Mouse (Mus musculus) CD4-positive helper T cell, adult 2 months (primary cell): ENCODE measurements around the gene Pwwp2b.

Source experiments
- DNase-seq: peaks from one replicate; pipeline ENCODE4 v3.0.0-alpha.2; 2012; ENCODE audit warnings: low read depth, missing footprints, low spot score

Gene Pwwp2b

DNA sequence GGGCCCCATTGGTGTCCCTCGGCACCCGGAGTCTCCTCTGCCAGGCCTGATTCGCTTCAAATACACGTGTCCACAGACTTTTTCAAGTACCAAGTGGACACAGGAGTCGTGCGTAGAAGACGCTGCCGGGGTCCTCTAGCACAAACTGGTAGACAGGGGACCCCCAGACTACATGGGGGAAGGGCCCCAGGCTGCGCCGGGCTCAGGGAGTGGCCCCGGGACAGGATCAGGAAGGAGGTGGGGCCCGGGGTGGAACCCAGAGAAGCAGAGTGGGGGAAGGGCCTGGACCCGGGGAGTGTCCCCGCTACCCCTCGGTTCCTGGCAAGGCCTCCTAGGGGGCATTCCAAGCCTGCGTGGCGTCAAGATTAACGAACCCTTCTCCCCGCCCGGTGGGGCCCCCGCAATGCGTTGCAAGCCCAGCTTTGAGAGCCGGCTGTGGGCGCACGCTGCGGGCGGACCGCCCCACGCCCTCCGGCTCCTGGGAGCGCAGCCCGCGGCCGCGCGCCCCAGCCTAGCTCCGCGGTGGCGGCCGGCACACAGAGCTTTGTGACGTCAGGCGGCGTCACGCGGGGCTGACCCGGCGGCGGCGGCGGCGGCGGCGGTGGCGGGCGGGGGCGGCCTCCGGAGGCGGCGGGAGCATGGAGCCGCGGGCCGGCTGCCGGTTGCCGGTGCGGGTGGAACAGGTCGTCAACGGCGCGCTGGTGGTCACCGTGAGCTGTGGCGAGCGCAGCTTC, at the start of gene Pwwp2b:
Gene Pwwp2b (plus strand): TSS at position 602 of the 734 bp plus-strand sequence.
- DNase-seq, result peak; percentile 84

DNA sequence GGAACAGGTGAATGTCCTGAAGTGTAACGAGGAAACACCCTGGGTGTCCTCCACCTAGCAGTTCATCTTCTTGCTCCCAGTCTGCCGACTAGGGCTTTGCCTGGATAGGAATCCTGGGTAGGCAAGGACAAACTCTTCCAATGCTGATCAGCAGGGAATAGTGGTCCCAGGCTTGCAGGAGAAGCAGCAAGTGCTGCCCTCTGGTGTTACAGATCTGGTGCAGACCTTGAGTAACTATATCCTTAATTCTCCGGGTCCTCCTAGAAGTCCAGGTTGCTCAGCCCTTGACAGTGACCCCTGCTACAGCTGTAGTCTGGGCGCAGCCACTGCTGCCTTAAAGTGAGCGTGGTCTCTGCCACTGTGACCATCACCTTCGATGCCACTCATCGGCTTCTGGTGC, 48.2 kb upstream of the Pwwp2b start:
- DNase-seq, result no peak

DNA sequence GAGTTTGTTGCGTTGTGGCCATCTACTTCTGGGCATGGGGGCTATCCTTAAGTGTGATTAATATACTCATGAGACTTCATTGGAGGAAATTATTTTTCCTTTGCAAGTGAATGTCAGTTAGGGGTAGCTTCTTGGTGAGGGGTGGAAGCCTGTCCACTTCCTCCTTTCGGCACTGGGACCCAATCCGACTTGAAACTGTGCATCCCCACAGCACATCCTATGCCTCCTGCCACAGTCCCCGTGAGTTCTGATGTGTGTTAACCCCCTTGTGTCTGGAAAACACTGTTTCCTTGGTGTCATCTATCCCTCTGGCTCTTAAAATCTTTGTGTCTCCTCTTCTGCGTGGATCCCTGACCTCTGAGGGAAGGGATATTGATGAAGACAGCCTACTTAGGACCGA, 47.1 kb upstream of the Pwwp2b start:
- no peak for DNase-seq

DNA sequence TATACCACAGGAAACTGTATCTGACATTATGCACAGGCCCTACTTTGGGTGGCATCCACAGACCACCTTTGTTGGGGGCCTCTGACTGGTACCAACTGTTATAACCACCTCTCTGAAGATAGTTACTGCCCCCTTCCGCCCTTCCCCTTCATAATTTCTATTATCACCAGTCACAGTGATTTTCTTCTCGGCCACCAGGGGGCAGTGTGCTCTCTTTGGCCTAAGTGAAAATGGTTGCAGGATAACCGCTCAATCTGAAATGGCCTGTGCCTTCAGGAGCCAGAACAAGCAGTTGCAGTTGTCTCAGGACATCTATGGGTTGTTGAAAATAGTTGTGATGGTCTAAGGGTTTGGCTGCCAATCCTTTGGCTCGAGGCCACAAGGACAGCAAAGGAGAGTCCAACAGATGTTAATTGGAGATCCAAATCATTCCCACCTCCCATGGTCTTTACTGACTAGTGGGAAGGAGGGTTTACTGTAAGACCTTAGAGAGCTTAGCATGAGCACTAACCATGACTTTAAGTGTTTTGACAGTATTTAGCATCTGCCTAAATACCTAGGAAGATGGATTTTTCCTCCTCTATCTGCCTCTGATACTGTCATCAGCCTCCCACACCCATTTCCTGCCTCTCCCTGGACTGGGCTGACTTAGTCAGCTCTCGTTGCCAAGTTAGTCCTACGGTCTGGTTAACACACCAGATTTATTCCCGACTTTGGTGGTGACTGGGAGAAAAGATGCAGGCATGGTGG, 40.1 kb upstream of the Pwwp2b start:
- DNase-seq, result peak; percentile 76

DNA sequence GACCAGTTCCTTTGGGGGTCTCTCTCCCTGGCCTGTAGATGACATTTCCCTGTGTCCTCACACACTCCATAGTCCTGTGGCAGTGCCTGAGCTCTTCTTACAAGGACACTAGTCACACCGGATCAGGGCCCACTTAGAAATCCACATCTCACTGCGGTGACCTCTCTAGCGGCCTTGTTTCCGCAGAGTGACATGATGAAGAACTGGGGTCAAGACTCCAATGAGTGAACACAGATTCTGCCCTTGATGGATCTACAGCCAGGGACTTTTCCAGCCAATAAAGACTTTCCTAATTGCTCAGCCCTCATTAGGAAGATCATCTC, 39.5 kb upstream of the Pwwp2b start:
- DNase-seq, result no peak

DNA sequence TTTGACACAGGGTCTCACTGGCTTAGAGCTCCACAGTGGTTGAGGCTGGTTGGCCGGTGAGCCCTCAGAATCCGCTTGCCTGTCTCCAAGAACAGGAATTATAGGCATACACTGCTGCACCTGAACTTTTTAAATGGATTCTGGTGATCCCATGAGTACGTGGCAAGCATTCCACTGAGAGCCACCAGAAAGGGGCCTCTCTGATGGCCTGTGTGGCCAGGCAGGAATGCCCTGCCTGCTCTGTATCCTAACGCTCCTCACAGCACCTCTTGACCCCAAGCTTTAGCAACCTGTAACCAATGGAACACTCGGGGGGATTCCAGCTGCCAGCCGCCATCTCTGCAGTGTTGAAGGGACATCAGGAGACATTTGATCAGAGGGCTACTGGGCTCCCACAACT, 36.5 kb upstream of the Pwwp2b start:
- DNase-seq, result no peak

DNA sequence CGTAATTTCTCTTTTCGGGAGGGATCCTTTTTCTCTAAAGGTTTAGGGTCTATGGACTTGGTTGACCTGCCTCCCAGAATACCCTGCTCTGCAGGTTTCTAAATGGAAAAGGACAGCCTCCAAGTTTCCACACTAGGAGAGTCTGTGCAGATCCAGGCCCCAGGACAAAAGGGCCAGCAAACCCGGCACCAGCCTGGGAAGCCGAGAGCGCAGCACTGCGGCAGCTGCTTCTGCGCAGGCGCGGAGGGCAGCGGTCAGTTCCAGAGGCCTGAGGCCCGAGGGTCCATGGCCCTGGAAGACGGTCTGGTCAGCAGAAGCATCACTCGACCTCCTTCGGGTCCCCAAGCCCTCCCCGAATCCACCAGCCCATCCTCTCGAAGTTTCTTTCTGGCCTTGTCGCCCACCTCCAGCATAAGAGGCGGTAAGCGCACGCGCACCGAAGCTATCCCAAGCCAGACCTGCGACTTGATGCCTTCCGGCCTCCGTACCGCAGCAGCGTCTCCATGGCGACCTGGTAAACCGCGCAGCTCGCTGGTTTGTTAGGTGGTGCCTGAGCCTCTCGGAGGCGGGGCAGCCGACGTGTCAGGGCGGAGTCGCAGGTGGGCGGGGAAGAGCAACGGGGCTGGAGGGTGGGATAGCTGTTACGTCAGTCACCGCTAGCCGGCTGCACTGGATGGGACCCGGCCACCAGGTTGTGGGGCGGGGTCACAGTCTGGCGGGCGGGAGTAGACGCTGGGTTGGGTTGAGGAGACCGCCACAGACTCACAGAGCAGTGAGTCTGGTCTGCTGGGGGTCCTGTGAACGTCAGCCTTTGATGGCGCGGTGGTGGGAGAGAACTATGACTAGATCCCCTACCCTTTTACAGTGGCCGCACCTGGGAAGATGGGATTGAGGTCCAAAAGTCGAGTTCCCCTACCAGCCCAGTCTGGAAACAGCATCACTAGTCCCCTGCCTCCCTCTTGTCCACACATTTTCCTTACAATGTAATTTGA, 35.2 kb upstream of the Pwwp2b start, which contains the start of the genes Lrrc27 and Stk32c:
Gene Lrrc27 (plus strand): TSS at position 235 of the 992 bp plus-strand sequence.
Gene Stk32c (minus strand): TSS at position 554 of the 992 bp plus-strand sequence.
- DNase-seq, result peak; percentile 99

DNA sequence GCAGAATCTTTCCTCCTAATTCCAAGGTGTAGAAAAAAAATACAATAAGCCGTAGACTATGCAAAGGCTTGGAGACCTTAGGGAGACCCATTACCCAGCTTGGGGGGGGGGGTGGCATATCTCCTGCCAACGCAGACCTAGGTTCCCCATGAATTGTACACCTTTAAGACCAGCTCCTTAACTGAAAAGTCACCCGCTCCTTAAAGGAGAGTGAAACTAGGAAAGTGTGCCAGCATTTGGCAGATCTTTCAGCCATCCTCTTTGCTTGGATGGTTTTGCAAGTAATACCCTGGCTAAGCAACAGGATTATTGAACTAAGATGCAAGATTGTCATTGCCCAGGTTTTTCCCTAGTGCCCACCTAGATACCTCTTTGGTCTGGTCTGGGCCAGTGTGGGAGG, 34.5 kb upstream of the Pwwp2b start:
- no peak for DNase-seq

DNA sequence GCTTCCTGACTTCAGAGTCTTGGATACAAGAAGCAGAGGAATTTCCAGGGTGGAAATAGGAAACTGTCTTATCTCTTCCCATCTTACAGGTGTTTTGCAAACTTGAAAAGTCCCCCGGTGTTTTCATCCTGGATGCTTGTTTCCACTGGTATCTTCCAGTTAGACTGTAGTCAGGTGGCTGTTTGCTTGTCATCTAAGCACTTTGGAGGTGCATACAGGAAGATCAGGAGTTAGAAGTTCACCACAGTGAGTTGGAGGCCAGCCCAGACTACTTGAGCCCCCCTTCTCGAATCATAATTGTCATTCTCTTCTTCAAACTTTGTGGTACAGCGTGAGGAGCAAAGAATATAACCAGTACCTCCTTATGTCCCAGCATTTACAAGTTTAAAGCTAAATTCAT, 34.1 kb upstream of the Pwwp2b start:
- DNase-seq, result no peak

DNA sequence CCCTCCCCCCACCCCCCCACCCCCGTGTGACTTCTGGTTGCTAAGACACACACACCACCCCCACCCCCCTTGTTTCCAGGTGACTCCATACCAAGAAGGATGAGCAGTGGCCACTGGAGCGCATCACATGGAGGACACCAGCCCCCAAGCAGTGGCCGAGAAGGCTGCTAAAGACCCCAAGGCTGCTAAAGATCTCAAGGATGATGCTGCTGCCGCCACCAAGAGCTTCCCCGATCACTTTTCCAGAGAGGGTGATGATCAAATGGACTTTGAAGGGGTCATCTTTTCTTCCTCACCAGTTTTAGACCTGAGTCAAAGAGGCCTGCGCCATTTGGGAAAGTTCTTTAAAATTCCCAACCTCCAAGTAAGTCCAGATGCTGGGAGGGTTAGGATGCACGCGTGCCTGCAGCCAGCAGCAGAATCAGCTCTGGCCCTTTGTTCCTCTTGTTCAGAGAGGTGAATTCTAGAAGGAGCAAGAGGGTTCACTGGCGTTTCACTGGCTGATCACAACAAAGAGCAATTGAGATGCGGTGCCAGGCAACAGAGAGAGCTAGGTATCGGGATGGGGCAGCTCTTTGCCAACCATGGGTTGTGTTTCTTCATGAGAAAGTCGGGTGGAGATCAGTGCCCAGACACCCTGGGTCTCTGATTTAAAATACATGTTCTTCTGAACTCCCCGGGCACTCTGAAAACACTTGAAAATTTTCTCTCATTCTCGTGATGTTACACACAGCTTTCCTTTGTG, 33.5 kb upstream of the Pwwp2b start:
- DNase-seq, result no peak

DNA sequence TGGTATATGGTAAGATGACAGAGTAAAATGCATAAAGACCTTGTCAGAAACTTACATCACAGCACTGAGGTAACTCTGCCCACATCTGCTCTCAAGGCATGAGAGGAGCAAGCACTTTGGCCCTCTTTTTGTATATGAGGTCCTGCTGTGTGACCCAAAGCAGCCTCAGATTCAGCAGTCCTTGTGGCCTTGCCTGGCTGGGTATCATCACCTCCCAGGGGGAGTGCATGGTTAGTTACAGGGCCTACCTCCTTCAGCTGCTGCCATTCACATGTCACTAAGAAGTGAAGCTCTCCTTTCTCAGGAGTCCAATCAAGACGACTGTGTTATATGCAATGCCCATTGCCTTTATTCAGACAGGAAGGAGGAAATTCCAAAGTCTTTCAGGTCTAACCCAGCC, 32.8 kb upstream of the Pwwp2b start:
- no peak for DNase-seq

DNA sequence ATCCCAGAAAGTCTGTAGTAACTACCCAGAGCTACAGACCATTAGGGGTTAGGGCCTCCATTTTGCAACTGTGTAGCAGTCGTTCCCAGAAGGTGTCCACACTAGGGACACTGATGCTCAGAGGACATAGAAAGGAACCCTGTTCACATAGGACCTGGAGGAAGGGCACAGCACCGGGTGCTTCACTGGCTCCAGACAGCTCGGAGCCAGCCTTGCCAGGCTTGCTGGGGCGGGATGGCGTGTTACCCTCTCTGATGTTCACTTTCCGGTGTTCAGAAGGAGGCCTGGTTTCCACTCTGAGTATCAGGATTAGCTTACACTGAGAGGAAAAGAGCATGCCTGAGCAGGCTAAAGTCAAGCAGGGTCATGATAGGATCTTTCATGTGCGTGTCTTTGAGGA, 32.3 kb upstream of the Pwwp2b start:
- no peak for DNase-seq

DNA sequence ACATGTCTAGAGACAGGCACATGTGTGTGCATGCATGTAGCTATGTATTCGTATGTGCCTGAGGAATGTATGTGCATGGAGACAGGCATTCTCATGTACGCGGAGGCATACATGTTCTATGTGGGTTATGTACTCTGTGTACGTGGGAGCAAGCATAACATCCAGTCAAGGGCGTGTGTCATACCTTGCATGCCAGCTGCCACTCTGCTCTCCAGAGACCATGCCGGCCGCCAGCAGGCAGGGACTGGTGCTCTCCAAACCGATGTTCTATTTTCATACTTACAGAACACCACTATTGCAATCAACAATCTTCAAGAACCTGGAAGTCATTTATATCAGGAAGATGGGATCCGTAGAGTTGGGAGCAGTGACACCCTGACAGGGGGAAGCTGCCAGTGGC, 31.8 kb upstream of the Pwwp2b start:
- DNase-seq, result no peak

DNA sequence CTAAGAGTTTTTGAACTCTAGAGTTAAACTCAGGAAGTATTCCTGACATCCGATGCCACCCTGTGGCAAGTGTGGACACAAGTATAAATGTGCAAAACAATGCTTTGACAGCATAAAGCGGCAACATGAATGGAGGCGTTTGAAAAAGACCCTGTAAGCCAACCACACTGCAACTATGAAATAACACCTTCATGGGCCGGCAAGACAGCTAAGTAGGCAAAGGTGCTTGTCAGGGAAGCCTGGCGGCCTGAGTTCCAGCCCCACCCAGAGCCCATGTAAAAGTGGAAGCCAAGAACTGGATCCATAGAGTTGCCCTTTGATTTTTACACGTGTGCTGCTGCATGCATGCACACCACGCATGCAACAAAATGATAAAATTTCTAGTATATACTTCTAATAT, 31.2 kb upstream of the Pwwp2b start:
- DNase-seq, result no peak

DNA sequence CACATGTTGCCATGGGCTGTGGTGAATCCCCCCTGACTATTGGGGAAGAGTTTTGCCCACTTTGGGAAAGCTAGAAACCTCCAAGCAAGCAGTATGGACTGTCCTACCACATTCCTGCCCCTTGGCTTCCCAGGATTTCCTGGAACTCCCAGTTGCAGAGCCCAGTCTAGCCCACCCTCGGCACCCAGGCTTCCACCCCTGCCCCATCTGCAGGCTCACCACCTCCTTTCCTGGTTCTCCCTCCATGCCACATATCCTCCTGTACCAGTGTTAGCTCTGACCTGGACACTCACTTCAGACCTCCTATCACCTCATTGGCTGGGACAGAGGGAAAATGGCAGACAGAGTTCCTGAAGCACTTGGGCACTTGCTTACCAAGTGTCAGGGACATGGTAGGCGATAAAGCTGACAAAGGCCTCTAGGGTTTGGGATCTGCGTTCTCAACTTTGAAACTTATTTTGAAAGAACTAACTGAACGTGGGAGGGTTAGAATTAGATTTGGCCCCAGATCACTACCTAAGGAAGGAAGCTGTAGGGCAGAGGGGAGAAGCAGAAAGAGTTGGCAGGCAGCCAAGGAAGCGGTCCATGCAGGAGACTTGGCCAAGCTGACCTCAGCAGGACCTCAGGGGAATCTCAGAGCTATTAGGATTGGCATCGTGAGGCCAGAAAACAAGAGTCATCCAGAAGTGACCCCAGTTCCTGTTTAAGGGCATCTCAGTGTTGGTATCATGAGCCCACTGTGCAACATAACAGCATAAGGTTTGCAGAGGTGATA, 29.5 kb upstream of the Pwwp2b start:
- no peak for DNase-seq

DNA sequence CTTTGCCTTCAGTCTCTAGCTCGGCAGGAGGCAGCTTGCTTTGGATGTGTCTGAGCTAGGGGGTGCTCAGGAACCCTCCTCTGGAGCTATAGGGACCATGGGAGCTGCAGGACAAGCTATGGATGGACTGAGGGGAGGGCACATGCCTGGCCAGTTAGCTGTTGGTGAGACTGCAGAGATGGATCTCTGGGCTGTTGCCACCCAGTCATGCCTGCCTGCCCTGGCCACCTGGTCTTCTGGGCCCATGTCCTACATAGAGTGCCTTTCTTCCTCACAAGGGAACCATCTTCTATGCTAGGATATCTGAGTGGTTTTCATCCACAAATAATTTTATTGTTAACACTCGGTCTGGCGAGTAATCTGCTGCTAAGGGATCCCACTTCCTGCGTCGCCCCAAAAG, 28.8 kb upstream of the Pwwp2b start:
- DNase-seq, result no peak

DNA sequence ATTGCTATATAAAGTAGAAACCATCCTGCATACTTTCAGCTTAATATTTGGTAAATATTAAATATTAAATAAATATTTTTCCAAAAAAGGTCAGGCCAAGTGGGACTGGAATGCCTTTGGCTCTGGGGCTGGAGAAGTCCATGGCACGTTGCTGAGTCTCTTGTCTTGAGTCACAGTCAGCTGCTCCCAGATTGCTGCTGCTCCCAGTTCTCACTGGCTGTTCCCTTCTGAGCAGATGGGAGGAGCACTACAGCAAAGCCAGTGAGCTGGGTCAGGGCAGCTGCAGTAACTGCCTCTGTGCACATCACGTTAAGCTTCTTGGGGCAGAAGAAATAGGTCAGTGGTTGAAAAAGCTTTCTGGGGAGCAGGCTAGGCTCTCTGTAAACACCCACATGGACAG, 28.0 kb upstream of the Pwwp2b start:
- DNase-seq, result no peak

DNA sequence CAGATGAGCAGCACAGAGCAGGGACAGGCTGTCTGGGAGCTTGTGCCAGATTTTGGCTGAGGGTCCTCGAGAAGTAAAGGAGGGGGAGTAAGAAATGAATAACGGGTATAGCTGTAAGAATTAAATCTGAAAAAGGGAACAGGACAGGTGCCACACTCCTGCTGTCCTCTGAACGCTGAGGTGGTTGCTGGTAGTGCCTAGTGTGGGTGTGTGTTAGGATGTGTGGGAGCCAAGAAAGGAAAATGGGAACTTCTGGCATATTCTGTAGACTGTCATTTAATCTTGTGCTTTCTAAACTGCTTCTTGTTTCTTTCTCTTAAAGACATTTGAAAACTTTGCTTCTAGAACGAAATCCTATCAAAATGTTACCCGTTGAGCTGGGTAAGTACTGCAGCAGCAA, 27.2 kb upstream of the Pwwp2b start:
- no peak for DNase-seq

DNA sequence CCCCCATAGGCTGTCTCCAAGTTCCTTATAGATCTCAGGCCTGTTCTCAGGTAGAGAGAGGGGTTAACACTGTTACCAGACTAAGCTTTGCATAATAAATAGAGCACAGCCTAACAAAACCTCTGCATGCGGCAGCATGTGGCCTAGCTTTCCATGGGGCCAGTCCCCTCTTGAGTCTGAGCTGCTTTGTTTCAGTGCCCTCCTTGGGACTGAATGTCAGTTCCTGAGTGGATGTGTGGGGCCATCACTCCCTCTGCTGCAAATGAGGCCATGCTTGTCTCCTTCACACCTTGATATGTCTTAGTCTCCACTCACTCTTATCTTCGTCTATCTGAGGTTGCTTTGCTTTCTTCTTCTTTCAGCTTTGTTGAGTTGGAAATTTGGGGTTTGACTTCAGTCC, 26.4 kb upstream of the Pwwp2b start:
- DNase-seq, result no peak

DNA sequence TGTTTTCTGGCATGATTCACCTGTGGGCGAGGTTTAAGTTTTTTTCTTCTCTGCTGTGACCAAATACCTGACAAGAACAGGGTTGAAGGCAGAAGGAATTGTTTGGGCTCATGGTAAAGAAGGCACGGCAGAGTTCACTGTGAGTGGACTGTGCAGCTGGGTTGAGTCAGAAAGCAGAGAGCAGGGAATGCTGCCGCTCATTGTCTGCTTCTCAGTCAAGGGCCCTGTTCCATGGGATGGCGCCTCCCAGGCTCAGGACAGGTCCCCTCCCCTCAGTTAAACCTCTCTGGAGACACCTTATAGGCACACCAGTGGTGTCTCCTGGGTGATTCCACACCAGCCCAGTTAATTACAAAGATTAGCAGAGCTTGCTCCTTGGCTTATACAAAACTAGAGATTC, 25.9 kb upstream of the Pwwp2b start:
- no peak for DNase-seq

DNA sequence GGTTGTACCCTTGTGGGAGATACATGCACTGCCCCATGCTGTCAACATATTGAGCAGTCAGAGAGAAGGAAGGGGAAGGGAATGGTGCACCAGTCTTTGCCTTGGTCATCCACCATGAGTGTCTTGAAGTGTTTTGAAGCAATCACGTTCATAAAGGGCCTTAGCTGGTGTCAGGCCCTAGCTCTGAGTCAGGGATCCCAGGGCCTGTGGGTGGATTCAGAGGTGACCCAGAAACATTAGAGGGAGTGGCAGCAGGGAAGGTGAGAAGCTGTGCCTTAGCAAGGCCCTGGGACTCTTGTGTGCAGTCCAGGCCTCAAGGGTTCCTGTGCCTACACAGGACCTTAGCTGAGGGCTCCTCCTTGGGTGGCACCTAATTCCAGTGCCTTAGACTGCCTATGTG, 24.2 kb upstream of the Pwwp2b start:
- no peak for DNase-seq
